ENCODE assay signal across 8 mouse cellular contexts in the genomic region with DNA sequence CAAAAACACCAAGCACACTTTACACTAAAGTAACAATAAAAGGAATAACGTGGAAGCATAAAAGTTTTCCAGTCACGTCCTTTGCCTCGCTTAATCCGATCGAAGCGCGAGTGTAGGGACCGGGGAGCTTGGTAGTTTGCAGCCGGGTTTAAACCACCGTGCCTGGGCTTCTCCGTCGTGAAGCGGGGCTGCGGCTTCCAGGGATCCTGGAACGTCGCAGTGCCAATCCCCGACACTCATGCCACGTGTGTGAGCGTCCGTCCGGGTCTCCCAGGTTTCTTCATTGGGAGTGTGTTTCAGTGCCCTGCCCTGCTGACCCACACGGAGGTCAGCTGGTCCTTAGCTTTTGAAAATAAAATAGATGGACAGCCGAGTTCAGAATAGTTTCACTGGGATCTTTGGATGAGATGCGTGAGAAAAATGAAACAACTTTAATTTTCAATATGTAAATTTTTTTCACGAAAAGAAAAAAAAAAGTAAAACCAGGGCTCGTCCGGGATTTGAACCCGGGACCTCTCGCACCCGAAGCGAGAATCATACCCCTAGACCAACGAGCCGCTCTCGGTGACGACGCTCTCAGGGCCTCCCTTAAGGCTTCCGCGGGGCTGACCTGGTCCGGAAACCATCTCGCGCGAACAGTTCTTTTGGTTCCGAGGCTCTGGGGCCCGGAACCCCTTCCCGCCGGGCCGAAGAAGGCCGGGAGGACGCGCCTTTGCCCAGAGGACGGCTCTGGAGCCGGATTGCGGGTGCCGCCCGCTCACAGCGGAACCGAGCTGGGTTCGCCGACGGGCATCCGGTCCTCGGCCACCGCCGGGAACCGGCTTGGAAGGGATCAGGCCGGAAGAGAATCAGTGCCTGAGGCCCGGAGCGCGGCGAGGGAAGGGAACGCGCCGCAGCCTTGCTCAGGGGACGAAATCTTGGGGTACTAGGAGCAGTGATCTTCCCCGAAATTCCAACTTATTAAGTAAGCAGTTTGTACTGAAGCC. TPM values are rescaled to one million over a fixed set of nuclear protein-coding genes. Genes with fewer than 3 reads are reported as not detected.
DNase-seq lines count a peak whose midpoint lies in the region; ATAC-seq lines count a peak whose summit lies in the region.

No protein-coding gene starts in this region.

- H3K4me3 ChIP-seq in hindbrain, embryonic 16.5 days (ENCODE audit: low read length): peak overlapping the region; percentile 94

- peak; percentile 82 for ATAC-seq in hindbrain, embryonic 16.5 days

- H3K9me3 ChIP-seq in hindbrain, embryonic 16.5 days (ENCODE audit: control insufficient read depth, low read length): no peaks in the 10 kb centered on the region

- H3K9ac ChIP-seq in hindbrain, embryonic 16.5 days (ENCODE audit: low read depth, low read length): peak overlapping the region; percentile 95

- peak overlapping the region; percentile 97 for H3K27ac ChIP-seq in hindbrain, embryonic 16.5 days (ENCODE audit: low read depth, low read length)

- no peaks in the 10 kb centered on the region for H3K4me1 ChIP-seq in hindbrain, embryonic 16.5 days (ENCODE audit: control insufficient read depth, insufficient read depth, low read depth, low read length)

- peak overlapping the region; percentile 60 for H3K4me2 ChIP-seq in hindbrain, embryonic 16.5 days (ENCODE audit: low read length)

- no peaks in the 10 kb centered on the region for H3K36me3 ChIP-seq in hindbrain, embryonic 16.5 days (ENCODE audit: control insufficient read depth, insufficient read depth, low read length)

- under 1% methylated on average over 69 of the region's 75 CpGs for WGBS in hindbrain, embryonic 16.5 days

- peak; percentile 85 for DNase-seq in T-cell, adult 2 months (ENCODE audit: low spot score)
- peak; percentile 87 to 93 for DNase-seq in cerebellum, postnatal 4 days (ENCODE audit: low spot score in 2 of 2)
- DNase-seq in gastrocnemius, adult 18-20 months (ENCODE audit: low spot score): peak; percentile 92
- peak; percentile 90 for DNase-seq in left cerebral cortex, adult 18-20 months (ENCODE audit: low spot score in 2 of 2)
- DNase-seq in lung, postnatal 4 days: peak; percentile 90 to 92
- DNase-seq in retina, postnatal 1 day: peak; percentile 89
- peak; percentile 90 to 96 for DNase-seq in urinary bladder, adult 18-20 months (ENCODE audit: low spot score in 2 of 2)

- no peaks in the 10 kb centered on the region for H3K27me3 ChIP-seq in hindbrain, embryonic 16.5 days (replicated peaks; ENCODE audit: control insufficient read depth, insufficient read depth, low read length)

RNA-seq across cellular contexts. Expression of a gene that starts 7.7 kb away (rescaled TPM):
- 1 to 10 TPM; 4.8 to 5.3 TPM for total RNA-seq in gastrocnemius, adult 18-20 months (2021)
- polyA plus RNA-seq in hindbrain, embryonic 16.5 days (2015; fragmentation: Nextera tagmentation; extraction: Ambion mirVana): 163 and 169 TPM in 2 replicates
- total RNA-seq in left cerebral cortex, adult 18-20 months (2021): 10 to 100 TPM; 22.7 to 27.6 TPM

Comparison
In these comparisons a context has a peak if more than half of its experiments do, and no peak if none do; other contexts are left out.
1. Peak in every context shown above with its lines: DNase-seq, ATAC-seq, H3K4me3 ChIP-seq and H3K27ac ChIP-seq.